Mouse (Mus musculus) megakaryocyte, embryonic 14.5 days (primary cell): ENCODE measurements around the gene Rbm20. TPM values are rescaled to one million over a fixed set of nuclear protein-coding genes. Genes with fewer than 3 reads are reported as not detected.

Experiments
- H3K27me3 ChIP-seq: replicated peaks from 2 replicates; pipeline ENCODE3; 2012; ENCODE audit warnings: inconsistent platforms
- H3K36me3 ChIP-seq: replicated peaks from 2 replicates; pipeline ENCODE3; 2012; ENCODE audit warnings: low read length, inconsistent platforms, mixed read lengths
- H3K4me1 ChIP-seq: 2 replicates; pipeline ENCODE4 v1.6.1; 2012; ENCODE audit warnings: inconsistent platforms
- H3K4me3 ChIP-seq: replicated peaks from 2 replicates; pipeline ENCODE3; 2012; ENCODE audit warnings: moderate library complexity, mild to moderate bottlenecking, inconsistent platforms
- H3K9me3 ChIP-seq: 2 replicates; pipeline ENCODE4 v1.6.1; 2012; ENCODE audit warnings: inconsistent platforms
- FLI1 ChIP-seq: IDR thresholded peaks from 2 replicates; pipeline ENCODE4 v1.6.1; 2012; ENCODE audit warnings: low read length, inconsistent platforms, mixed read lengths
- GATA1 ChIP-seq: IDR thresholded peaks from 3 replicates; pipeline ENCODE4 v1.6.1; 2012; ENCODE audit warnings: mixed read lengths, low read length, inconsistent platforms, borderline replicate concordance
- polyA plus RNA-seq: library from polyadenylated mRNA; stranded (reverse); fragments of >175 nt; gene quantifications from 2 replicates; pipeline ENCODE4 v1.2.3, GENCODE M21; 2012; ENCODE audit warnings: low replicate concordance; ENCODE audit not compliant: insufficient read depth

Rbm20 gene
- polyA plus RNA-seq, 1 experiment, result not detected

- H3K4me1 ChIP-seq, result peaks cover 70% of the 10 kb centered on the region
- H3K4me3 ChIP-seq, result peak overlapping the region; percentile 75
- no peaks in the 10 kb centered on the region for H3K36me3 ChIP-seq
- no peaks in the 10 kb centered on the region for H3K27me3 ChIP-seq
- TF ChIP-seq FLI1 (no peak), GATA1 (no peak)
- no peaks in the 10 kb centered on the region for H3K9me3 ChIP-seq
Measured at GRCm38 (mm10) chr19:53821241-53822120, 144.4 kb downstream of the Rbm20 start.

- TF ChIP-seq GATA1, result no peak
- no peak for TF ChIP-seq FLI1
- no peaks in the 10 kb centered on the region for H3K9me3 ChIP-seq
- no peak overlapping the region for H3K4me3 ChIP-seq
- no peaks in the 10 kb centered on the region for H3K36me3 ChIP-seq
- H3K4me1 ChIP-seq, result peaks cover 47% of the 10 kb centered on the region
- no peaks in the 10 kb centered on the region for H3K27me3 ChIP-seq
Measured at GRCm38 (mm10) chr19:53823847-53824246, 146.7 kb downstream of the Rbm20 start.

- TF ChIP-seq GATA1 (no peak), FLI1 (no peak)
- peaks cover 39% of the 10 kb centered on the region for H3K4me1 ChIP-seq
- no peaks in the 10 kb centered on the region for H3K36me3 ChIP-seq
- peak overlapping the region; percentile 71 for H3K4me3 ChIP-seq
- no peaks in the 10 kb centered on the region for H3K9me3 ChIP-seq
- H3K27me3 ChIP-seq, result no peaks in the 10 kb centered on the region
Measured at GRCm38 (mm10) chr19:53824872-53825680, 148.0 kb downstream of the Rbm20 start.

- TF ChIP-seq FLI1, result no peak
- TF ChIP-seq GATA1, result no peak
- Histone ChIP-seq H3K27me3 (no peaks in the 10 kb centered on the region), H3K9me3 (no peaks in the 10 kb centered on the region), H3K4me1 (peaks cover 25% of the 10 kb centered on the region), H3K4me3 (no peak overlapping the region), H3K36me3 (no peaks in the 10 kb centered on the region)
Measured at GRCm38 (mm10) chr19:53829990-53830389, 152.9 kb downstream of the Rbm20 start.

GRCm38 (mm10) chr19:53830407-53831163, 153.5 kb downstream of the Rbm20 start:
- Histone ChIP-seq H3K9me3 (no peaks in the 10 kb centered on the region), H3K36me3 (no peaks in the 10 kb centered on the region), H3K4me1 (peaks cover 26% of the 10 kb centered on the region), H3K27me3 (no peaks in the 10 kb centered on the region), H3K4me3 (peak overlapping the region; percentile 50)
- TF ChIP-seq FLI1, result no peak
- no peak for TF ChIP-seq GATA1

GRCm38 (mm10) chr19:53831164-53831448, 154.0 kb downstream of the Rbm20 start:
- Histone ChIP-seq H3K9me3 (no peaks in the 10 kb centered on the region), H3K4me1 (peaks cover 31% of the 10 kb centered on the region), H3K36me3 (no peaks in the 10 kb centered on the region), H3K27me3 (no peaks in the 10 kb centered on the region), H3K4me3 (no peak overlapping the region)
- no peak for TF ChIP-seq FLI1
- no peak for TF ChIP-seq GATA1

GRCm38 (mm10) chr19:53832512-53832911, 155.4 kb downstream of the Rbm20 start:
- TF ChIP-seq GATA1 (no peak), FLI1 (no peak)
- no peaks in the 10 kb centered on the region for H3K36me3 ChIP-seq
- H3K4me3 ChIP-seq, result no peak overlapping the region
- H3K27me3 ChIP-seq, result no peaks in the 10 kb centered on the region
- H3K9me3 ChIP-seq, result no peaks in the 10 kb centered on the region
- peaks cover 41% of the 10 kb centered on the region for H3K4me1 ChIP-seq

- H3K4me3 ChIP-seq, result no peak overlapping the region
- H3K4me1 ChIP-seq, result peaks cover 49% of the 10 kb centered on the region
- H3K9me3 ChIP-seq, result no peaks in the 10 kb centered on the region
- no peak for TF ChIP-seq GATA1
- no peak for TF ChIP-seq FLI1
- H3K36me3 ChIP-seq, result no peaks in the 10 kb centered on the region
- no peaks in the 10 kb centered on the region for H3K27me3 ChIP-seq
Measured at GRCm38 (mm10) chr19:53833745-53834369, 156.8 kb downstream of the Rbm20 start.

GRCm38 (mm10) chr19:53836569-53837454, 159.7 kb downstream of the Rbm20 start:
- Histone ChIP-seq H3K9me3 (no peaks in the 10 kb centered on the region), H3K4me1 (peaks cover 50% of the 10 kb centered on the region), H3K4me3 (no peak overlapping the region), H3K27me3 (no peaks in the 10 kb centered on the region), H3K36me3 (no peaks in the 10 kb centered on the region)
- TF ChIP-seq FLI1, result no peak
- TF ChIP-seq GATA1, result no peak
